Mouse (Mus musculus) forebrain, embryonic 15.5 days (tissue): ENCODE data around the gene Otor. TPM values are rescaled to one million over a fixed set of nuclear protein-coding genes. Genes with fewer than 3 reads are reported as not detected.

ENCODE experiments used
- polyA plus RNA-seq: library from polyadenylated mRNA; unstranded; fragments of >200 nt; fragmentation: Nextera tagmentation; extraction: Ambion mirVana; gene quantifications from 2 replicates; pipeline ENCODE4 v1.2.1, GENCODE M21; 2015

The Otor gene
- polyA plus RNA-seq, 1 experiment from 2014 or later = 0.42 TPM

Other genes starting within 250 kb of the Otor start
- gene Kif16b, start 176.9 kb upstream of the Otor start, polyA plus RNA-seq = 2.7 and 3.7 TPM in 2 replicates
- 74.6 and 74.7 TPM in 2 replicates for gene Snrpb2, start 15.4 kb upstream of the Otor start, polyA plus RNA-seq